Mouse (Mus musculus): ENCODE measurements around the gene Smco4.

DNA sequence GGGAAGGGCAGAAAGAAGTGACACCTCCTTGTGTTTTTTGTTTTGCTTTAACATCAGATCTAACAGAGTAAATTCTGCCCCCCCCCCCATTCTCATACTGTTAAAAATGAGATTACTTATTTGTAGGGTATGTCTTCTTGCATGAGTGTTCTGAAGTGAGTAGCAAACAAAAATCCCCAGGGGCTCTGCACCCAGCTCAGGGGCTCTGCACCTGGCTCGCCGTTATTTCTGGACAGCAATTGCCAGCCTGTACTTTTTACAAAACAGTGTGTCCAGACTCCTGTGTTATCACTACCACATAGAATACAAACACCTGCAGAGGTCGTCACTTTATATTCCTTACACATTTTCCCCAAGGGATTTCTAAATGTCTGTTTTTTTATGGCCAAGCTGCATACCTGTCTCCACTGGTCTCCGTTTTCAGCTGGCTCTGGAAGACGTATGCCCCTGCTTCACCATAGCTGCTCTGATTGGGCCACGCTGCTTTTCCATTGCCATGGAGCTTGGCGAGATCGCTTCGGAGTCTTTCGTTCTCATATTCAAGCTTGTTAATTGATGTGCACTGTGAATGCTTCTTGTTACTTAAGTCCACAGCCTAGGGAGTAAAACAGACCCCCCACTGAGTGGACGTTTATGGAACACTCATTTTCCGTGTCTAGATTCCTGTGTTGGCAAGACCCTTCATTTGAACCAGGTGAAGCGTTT, 81.7 kb downstream of the Smco4 start:
- TF ChIP-seq POLR2A (IDR thresholded peaks at IDR 0.05; ENCODE audit: extremely low read depth, insufficient read depth, low read length) (no peak), CTCF (IDR thresholded peaks at IDR 0.05; ENCODE audit: extremely low read depth, insufficient read depth, low read length) (no peak)
